Mouse (Mus musculus) bone marrow macrophage, adult 2 months (primary cell): ENCODE results near the gene Dscaml1.

Experiments
- CTCF ChIP-seq: IDR thresholded peaks from 2 replicates; pipeline ENCODE4 v1.5.1; 2012; ENCODE audit warnings: low read depth, mild to moderate bottlenecking, low read length, moderate library complexity
- POLR2A ChIP-seq: IDR thresholded peaks from 2 replicates; pipeline ENCODE4 v1.6.1; 2012; ENCODE audit warnings: mild to moderate bottlenecking, low read depth, low read length, borderline replicate concordance

GRCm38 (mm10) chr9:45434171-45434570, 7.7 kb downstream of the Dscaml1 start:
- no peak for TF ChIP-seq CTCF
- no peak for TF ChIP-seq POLR2A
